ENCODE assay signal across 8 mouse cellular contexts in the genomic region with DNA sequence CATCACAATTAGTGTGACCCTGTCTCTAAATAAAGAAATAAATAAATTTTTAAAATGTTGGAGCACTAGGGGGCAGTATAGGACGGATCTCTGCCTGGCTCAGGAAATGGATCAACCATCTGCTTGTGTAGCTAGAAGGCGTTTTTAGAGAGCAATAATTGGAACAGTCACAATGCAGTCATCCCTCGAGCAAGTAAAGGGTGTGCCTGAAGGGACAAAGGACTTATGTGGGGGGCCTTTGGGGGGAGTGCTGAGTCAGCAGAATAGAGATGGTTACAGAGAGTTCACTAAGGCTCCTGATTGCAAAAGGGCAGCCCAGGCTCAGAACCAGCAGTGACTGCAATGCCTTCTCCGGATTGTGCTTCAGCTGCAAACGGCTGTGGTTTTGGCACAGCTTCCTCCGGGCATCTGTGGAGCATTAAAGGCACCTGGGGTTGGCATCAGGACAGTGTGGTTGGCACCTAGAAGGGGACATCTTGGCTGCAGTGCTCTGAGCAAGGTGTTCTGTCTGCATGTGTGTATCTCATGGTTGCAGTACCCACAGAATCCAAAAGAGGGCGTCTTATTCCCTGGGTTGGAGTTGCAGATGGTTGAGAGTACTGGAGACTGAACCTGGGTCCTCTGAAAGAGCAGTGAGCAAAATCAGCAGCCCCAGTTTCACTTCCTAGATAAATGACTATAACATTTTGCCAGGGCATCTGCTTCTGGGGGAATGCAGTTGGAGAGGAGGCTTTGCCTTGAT. TPM values are rescaled to one million over a fixed set of nuclear protein-coding genes. Genes with fewer than 3 reads are reported as not detected.
A peak's percentile ranks its signal among the peaks of the same experiment; 100 is the strongest.
DNase-seq lines count a peak whose midpoint lies in the region; ATAC-seq and TF ChIP-seq lines count a peak whose summit lies in the region.

No protein-coding gene starts in this region.

- no peak overlapping the region for H3K9ac ChIP-seq in hindbrain, embryonic 15.5 days
- no peak overlapping the region for H3K9ac ChIP-seq in liver, embryonic 15.5 days

- no peak overlapping the region for H3K4me3 ChIP-seq in kidney, adult 2 months (ENCODE audit: insufficient read depth, low read depth, low read length)
- no peak overlapping the region for H3K4me3 ChIP-seq in hindbrain, embryonic 15.5 days
- no peak overlapping the region for H3K4me3 ChIP-seq in liver, embryonic 15.5 days (replicated peaks)

- no peak overlapping the region for H3K27ac ChIP-seq in kidney, adult 2 months (ENCODE audit: insufficient read depth, low read depth, low read length)
- peak overlapping the region; percentile 28; the same call in 1 of the 2 replicates for H3K27ac ChIP-seq in hindbrain, embryonic 15.5 days (replicated peaks)
- peak overlapping the region; percentile 20; the same call in 1 of the 2 replicates for H3K27ac ChIP-seq in liver, embryonic 15.5 days (replicated peaks)

- ATAC-seq in hindbrain, embryonic 15.5 days (ENCODE audit: low FRiP score, low read depth) = no peak
- 0 out of 2 replicates have a peak, but pooled peaks have one; percentile 11 for ATAC-seq in liver, embryonic 15.5 days (ENCODE audit: insufficient read depth)

- H3K27me3 ChIP-seq in kidney, adult 2 months (replicated peaks; ENCODE audit: control insufficient read depth, insufficient read depth, low read length) = no peaks in the 10 kb centered on the region
- H3K27me3 ChIP-seq in hindbrain, embryonic 15.5 days = no peaks in the 10 kb centered on the region
- H3K27me3 ChIP-seq in liver, embryonic 15.5 days = no peaks in the 10 kb centered on the region

- TF ChIP-seq POLR2A in kidney, adult 2 months (IDR thresholded peaks at IDR 0.05; ENCODE audit: low read depth, low read length) = no peak

- peaks cover 8% of the 10 kb centered on the region; the same call in 1 of the 2 replicates for H3K4me1 ChIP-seq in kidney, adult 2 months (ENCODE audit: control insufficient read depth, insufficient read depth, low read length)
- peaks cover 8% of the 10 kb centered on the region; the same call in 1 of the 2 replicates for H3K4me1 ChIP-seq in hindbrain, embryonic 15.5 days (replicated peaks)
- peaks cover 35% of the 10 kb centered on the region for H3K4me1 ChIP-seq in liver, embryonic 15.5 days (replicated peaks)

- no peaks in the 10 kb centered on the region for H3K9me3 ChIP-seq in hindbrain, embryonic 15.5 days
- H3K9me3 ChIP-seq in liver, embryonic 15.5 days (replicated peaks) = no peaks in the 10 kb centered on the region

- peak overlapping the region; percentile 24; the same call in 1 of the 2 replicates for H3K4me2 ChIP-seq in hindbrain, embryonic 15.5 days
- no peak overlapping the region for H3K4me2 ChIP-seq in liver, embryonic 15.5 days

- peak; percentile 60 for DNase-seq in kidney, adult 2 months
- DNase-seq in kidney, adult 11 months = no peak
- peak; percentile 66 for DNase-seq in MEL-GATA-1-ER (ENCODE audit: extremely low read depth, low read depth)
- peak; percentile 74 for DNase-seq in embryo, embryonic 11 days
- peak; percentile 62 for DNase-seq in retina, postnatal 7 days (ENCODE audit: low read depth, low spot score)
- DNase-seq in right cerebral cortex, postnatal 10 days (ENCODE audit: low spot score in 2 of 2) = no peak

- peak; percentile 52 for TF ChIP-seq CTCF in kidney, adult 2 months (conservative IDR thresholded peaks at IDR 0.05; ENCODE audit: insufficient read depth, insufficient read length, low read depth, low read length)

- WGBS in kidney, adult 2 months = 15% methylated on average over 7 of the region's 7 CpGs
- 22% methylated on average over 7 of the region's 7 CpGs for WGBS in hindbrain, embryonic 15.5 days
- WGBS in liver, embryonic 15.5 days (ENCODE audit: insufficient replicate concordance) = 21% methylated on average over 7 of the region's 7 CpGs

- H3K36me3 ChIP-seq in kidney, adult 2 months (ENCODE audit: control insufficient read depth, insufficient read depth, low read length) = no peaks in the 10 kb centered on the region
- no peaks in the 10 kb centered on the region for H3K36me3 ChIP-seq in hindbrain, embryonic 15.5 days
- no peaks in the 10 kb centered on the region; the same call in 1 of the 2 replicates for H3K36me3 ChIP-seq in liver, embryonic 15.5 days (replicated peaks)

RNA-seq across cellular contexts. Expression of a gene that starts 7.2 kb away (rescaled TPM):
- 87.5 and 91.1 TPM in 2 replicates for polyA plus RNA-seq in kidney, adult 2 months (2012; rRNA removed)
- polyA plus RNA-seq in hindbrain, embryonic 15.5 days (2015; fragmentation: Nextera tagmentation; extraction: Ambion mirVana) = 181 and 186 TPM in 2 replicates
- polyA plus RNA-seq in liver, embryonic 15.5 days (2015; fragmentation: Nextera tagmentation; extraction: Ambion mirVana) = 45.1 and 49.0 TPM in 2 replicates

RNA-seq across cellular contexts. Expression of a gene that starts 29.5 kb away (rescaled TPM):
- 9.9 and 12.0 TPM in 2 replicates for polyA plus RNA-seq in kidney, adult 2 months (2012; rRNA removed)
- 8.4 and 11.0 TPM in 2 replicates for polyA plus RNA-seq in hindbrain, embryonic 15.5 days (2015; fragmentation: Nextera tagmentation; extraction: Ambion mirVana)
- polyA plus RNA-seq in liver, embryonic 15.5 days (2015; fragmentation: Nextera tagmentation; extraction: Ambion mirVana) = 28.8 and 32.7 TPM in 2 replicates

RNA-seq across cellular contexts. Expression of a gene that starts 35.1 kb away (rescaled TPM):
- polyA plus RNA-seq in kidney, adult 2 months (2012; rRNA removed) = 0.08 and 0.24 TPM in 2 replicates
- polyA plus RNA-seq in hindbrain, embryonic 15.5 days (2015; fragmentation: Nextera tagmentation; extraction: Ambion mirVana) = 0.07 and 0.47 TPM in 2 replicates
- not detected in 2 replicates for polyA plus RNA-seq in liver, embryonic 15.5 days (2015; fragmentation: Nextera tagmentation; extraction: Ambion mirVana)

Comparison
In these comparisons a context has a peak if more than half of its experiments do, and no peak if none do; other contexts are left out.
1. DNase-seq: peak in kidney, adult 2 months (single experiment), MEL-GATA-1-ER (single experiment), embryo, embryonic 11 days (single experiment) and retina, postnatal 7 days (single experiment); none in kidney, adult 11 months (single experiment) and right cerebral cortex, postnatal 10 days (0 of 2).